Mouse (Mus musculus) c-Kit-positive CD71-positive TER-119-negative erythroid progenitor cells, embryonic 14.5 days (primary cell): Measurements from ENCODE around the gene Cnpy2.
"Not testable (repeated sequence)": the region's sequence is repeated elsewhere in the genome, so short reads cannot be mapped to it uniquely, and the experiment has no call there.

Source experiments
- DNase-seq: peaks from one replicate; pipeline ENCODE4 v3.0.0-alpha.2; 2013; ENCODE audit warnings: low read depth

Cnpy2 gene

DNA sequence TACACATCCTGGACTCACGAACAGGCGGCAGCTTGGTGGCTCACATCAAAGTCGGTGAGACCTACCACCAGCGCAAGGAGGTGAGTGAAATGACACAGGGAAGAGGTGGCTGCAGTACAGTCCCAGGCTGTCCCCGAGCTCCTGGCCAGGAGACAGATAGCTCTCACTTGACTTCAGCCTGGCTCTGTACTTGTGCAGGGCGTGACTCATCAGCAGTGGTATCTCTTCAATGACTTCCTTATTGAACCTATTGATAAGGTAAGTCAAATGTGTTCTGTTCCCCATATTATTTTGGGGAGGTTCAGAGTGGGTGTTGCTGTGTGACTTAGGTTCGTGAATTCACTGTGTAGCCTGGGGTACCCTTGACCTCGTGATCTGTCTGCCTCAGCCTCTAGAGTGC lies 6.7 kb upstream of the Cnpy2 start:
- no peak for DNase-seq

DNA sequence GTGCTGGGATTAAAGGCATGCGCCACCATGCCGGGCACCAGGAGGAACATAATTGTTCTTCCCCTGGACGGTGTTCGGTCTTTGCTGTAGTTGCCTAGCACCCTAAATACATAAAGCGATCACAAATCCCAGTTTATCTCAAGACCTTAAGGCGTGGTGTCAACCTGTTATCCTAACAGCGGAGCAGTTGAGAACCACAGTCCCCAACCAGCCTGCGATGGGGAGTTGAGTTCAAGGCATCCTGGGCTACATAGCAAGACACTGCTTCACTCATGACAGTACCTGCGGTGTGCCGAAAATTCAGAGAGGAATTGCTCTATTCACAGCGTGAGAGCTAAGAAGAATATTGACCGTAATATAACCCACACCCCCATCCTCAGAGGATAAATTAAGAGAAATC lies 618 bp upstream of the Cnpy2 start:
- DNase-seq, result no peak

DNA sequence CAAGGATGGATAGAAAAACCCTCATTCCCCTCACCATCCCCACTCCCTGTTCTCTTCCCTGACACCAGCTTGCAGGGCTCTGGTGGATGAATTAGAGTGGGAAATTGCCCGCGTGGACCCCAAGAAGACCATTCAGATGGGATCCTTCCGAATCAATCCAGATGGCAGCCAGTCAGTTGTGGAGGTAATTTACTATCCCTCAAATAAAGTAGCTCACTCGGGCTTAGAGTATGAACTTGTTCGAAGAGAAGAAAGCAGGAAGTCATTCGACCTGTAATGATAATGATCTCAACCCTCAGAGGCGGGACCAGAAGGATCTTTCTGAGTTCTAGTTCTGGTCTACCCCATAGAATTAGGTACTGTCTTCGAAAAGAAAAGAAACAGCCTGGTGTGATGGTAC lies 1.3 kb downstream of the Cnpy2 start:
- DNase-seq, result no peak

DNA sequence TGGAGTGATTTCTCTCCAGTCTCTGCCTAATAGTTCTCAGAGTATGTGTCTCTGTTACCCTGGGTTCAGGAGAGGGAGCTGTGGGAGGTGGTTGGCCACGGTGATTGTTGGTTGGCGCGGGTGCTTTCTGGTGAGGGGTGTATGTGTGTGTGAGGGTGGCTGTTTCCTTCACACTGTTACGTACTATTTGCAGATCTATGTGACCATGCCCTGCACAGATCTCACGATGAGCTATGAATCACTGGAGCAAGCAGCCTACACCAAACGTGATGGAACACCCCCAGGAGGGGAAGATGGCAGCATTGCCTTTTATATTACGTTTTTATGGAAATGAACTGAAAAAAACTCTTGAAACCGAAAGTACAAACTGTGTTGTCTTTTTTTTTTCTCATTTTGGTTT lies 4.6 kb downstream of the Cnpy2 start:
- no peak for DNase-seq

DNA sequence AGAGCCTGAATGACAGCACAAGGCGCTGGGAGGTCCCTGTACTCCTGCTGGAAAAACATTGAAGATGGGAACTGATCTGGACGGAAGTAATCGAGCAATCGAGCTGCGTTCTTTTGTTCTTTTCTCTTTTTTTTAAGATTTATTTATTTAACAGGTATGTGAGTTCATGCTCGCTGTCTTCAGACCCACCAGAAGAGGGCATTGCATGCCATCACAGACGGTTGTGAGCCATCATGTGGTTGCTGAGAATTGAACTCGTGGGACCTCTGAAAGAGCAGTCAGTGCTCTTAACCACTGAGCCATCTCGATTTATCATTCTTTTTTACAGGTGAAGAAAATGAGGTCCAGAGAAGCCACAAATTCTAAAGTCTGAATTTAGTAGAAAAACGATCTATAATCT lies 5.4 kb downstream of the Cnpy2 start:
- no peak for DNase-seq

DNA sequence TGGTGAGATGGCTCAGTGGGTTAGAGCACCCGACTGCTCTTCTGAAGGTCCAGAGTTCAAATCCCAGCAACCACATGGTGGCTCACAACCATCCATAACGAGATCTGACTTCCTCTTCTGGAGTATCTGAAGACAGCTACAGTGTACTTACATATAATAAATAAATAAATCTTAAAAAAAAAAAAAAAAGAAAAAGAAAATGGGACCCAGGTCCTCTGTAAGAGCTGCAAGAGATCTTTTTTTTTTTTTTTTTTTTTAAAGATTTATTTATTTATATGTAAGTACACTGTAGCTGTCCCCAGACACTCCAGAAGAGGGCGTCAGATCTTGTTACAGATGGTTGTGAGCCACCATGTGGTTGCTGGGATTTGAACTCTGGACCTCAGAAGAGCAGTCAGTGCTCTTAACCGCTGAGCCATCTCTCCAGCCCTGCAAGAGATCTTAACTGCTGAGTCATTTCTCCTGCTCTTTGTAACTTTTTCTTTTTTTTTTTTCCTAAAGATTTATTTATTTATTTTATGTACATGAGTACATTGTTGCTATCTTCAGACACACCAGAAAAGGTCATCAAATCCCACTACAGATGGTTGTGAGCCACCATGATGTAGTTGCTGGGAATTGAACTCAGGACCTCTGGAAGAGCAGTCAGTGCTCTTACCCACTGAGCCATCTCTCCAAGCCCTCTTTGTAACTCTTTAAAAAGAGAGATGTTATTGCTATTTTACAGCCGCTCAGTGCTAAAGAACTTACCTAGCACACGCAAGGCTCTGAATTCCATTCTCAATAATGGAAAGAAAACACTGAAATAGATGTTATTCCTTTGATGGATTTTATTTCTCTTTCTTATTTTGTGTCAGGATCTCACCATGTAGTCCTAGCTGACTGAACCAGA lies 10.3 kb downstream of the Cnpy2 start:
- DNase-seq, result not testable (repeated sequence)

DNA sequence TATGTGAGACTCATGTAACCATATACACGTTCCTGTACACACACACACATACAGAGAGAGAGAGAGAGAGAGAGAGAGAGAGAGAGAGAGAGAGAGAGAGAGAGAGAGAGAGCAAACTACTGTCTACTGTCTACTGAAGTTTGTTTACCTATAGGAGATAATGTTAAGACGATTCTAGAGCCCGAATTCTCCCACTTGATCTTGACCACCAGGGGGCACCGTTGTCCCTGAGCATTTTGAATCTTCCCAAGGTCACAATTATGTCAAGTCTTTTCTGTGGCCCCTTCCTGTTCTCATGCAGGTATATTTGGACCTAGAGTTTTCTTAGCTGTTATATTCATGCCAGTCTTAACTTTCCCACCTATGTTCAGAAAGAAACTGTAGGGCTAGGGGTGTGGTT lies 13.3 kb downstream of the Cnpy2 start:
- DNase-seq, result peak; percentile 93

DNA sequence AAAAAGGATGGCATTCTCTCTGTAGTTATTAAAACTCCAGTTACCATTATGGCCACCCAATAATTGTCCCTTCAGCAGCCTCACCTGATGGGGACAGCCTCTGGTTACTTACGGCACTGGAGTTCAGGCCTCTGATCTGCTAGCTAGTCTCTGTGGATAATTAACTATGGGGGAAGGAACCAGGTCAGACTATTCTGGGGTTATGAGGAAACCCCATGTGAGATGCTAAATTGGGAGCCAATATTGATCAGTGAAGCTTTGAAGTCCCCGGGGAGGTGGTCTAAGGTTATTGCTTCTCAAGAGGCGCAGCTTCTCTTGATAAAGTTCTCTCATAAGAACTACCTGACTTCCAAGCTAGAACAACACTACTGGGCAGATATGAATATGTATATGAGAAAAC lies 13.9 kb downstream of the Cnpy2 start:
- no peak for DNase-seq

DNA sequence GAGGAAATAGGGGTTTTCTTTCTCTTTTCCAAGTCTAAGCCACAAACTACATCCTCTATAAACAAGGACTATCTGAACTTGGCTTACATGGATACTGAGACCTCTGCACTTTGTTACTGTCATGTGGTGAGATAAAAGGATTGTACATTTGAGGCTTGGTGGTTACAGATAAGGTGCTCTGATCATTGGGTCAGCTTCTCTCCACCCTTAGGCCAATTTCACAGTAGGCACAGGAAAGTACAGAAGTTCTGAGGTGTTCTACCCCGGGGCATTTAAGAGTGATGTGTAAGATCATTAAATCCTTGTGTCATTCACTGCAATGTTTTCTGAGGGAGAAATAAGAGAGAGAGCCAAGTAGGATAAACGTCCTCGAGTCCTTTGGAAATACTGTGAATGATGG lies 14.3 kb downstream of the Cnpy2 start:
- no peak for DNase-seq

DNA sequence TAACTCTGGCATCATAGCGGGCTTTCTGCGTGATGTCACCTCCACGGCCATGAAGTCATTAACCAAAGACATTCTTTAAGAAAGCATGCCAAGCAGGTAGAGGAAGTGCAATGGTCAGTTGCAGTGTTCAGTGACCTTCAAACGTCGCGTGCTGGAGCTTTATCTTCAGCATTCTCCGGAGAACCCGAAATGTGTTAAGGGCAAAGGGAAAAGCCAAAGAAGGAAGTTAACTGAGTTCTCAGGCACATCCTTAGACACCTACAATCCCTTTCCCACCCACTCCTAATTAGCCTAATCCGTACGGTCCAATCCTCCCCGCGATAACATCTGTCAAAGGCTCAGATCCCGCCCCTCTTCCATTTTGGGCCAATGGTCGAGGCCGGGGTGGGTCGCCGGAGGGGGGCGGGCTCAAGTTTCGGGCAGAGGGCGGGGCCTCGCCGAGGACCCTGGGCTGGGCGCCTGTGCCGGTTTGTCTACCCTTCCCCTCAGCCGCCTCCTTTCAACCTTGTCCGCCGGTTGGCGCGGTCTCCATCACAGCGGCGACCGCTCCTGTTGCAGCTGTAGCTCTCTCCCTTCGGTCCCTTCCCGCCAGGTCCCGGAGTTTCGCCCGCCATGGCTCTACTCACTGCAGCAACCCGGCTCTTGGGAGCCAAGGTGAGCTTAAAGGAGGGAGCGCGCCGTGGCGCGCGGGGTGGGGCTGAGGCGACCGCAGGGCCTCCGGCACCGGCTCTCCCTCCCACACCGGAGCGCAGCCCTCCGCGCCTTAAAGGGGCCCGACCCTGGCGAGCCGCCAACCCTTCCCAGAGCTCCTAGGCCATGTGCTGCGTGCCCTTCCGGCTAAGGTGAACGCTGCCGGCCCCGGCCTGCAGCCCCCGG lies 15.3 kb downstream of the Cnpy2 start, which contains the start of gene Cs:
Gene Cs (plus strand): TSS at position 429 of the 876 bp plus-strand sequence.
- peak; percentile 95 for DNase-seq

DNA sequence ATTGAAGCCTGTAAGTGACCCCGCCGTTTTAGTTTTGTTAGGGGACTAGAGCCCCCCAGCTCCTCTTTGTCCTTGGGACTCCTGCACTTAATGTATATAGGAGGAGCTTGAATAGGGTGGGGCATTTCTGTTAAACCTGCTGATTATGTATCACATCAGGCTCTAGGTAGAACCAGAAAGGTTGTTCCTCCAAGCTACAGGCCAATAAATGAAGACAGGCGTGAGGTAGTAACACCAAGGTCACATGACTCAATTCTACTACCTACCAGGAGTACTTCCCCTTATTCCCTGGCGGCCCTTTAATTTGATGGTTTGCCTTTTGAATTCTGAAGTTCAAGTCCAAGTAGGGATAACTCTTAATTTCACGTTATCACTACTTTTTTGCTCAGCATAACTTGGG lies 16.2 kb downstream of the Cnpy2 start:
- DNase-seq, result no peak

DNA sequence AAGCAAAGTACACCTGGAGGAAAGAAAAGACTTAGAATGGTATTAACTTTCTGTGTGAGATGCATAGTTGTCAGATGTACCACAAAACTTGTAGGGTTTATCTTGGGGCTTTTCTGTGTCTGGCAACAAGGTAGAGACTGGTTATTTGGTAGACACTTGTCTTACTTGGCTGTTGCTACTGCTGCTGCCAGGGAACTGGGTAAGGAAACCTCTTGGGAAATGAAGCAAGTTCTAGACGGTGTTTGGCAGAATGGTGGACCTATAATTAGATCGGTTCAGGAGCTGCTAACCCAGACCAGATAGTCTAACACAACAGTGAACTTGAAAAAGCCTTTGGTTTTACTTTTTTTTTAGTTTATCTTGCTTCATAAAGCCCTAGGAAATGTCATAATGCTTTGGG lies 16.7 kb downstream of the Cnpy2 start:
- no peak for DNase-seq

DNA sequence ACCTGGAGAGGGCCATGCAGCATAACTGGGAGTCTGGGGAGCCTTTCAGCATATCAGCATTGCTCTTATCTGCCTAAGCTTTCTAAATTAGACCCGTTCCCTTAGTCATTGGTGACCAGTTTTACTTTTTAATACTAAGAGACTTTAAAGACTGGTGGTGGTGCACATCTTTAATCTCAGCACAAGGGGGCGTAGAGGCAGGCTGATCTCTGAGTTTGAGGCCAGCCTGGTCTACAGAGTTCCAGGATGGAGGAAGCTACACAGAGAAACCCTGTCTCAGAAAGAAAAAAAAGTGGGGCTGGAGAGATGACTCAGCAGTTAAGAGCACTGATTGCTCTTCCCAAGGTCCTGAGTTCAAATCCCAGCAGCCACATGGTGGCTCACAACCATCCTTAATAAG lies 18.0 kb downstream of the Cnpy2 start:
- DNase-seq, result no peak

DNA sequence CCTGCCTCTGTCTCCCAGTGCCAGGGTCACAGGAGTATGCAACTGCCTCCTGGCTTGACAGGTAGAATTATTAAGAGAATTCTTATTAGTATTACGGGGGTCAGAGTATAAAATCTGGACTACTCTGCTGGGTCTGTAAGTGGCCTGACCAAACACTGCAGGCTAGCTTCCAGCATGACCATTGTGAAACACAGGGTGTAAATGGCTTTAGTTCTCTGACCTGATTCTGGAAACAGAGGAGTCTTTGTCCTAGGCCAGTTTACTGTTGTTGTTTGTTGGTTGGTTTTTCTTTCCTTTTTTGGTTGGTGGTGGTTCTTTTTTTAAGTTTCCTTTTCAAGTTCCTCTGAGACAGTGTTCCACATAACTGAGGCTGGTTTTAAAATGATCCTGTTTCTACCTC lies 21.2 kb downstream of the Cnpy2 start:
- DNase-seq, result no peak

DNA sequence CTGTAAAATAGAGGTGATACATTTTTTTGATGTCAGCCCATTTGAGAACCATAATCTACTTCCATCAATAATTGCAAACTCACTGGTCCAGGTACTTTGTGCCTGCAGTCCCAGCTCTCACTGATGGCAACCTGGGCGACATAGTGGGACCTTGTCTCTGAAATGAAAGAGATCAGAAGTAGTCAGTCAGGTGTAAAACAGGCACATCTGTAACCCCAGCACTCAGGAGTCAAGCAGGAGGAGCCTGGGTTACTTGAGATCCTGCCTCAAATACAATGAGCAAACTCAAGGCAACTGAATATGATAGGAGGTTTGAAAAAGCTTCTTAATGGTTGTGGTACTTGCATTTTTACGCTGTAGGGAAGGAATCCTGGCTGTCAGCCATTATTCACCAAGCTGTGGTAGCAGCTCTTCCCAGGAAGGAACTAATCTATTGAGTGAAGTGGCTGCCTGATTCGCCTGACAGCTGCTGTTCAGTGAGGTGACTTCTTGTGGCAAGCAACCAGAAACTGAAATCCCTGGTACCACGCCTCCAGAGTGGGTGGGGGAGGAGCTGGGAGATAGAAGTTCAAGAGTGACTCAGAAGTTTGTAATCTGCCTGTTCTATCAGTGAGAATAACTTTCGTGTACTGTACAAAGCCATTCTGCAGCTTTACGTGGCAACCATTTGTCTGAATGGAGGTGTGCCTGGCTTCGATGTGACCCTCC lies 22.5 kb downstream of the Cnpy2 start:
- DNase-seq, result peak; percentile 96

DNA sequence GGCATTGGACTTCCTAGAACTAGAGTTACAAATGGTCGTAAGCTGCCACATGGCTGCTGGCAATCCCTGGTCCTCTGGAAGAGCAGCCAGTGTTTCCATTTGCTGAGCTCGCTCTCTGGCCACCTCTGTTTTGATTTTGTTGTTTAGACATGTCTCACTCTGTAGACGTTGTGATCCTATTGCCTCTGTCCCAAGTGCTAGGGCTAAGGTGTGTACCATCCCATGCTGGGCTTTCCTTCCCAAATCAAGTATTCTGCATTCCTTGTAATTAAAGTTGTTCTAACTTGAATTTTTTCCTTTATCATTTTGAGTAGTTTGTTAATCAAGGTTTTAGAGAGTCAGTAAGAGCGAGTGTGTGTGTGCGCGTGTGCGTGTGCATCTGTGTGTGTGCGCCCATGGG lies 25.3 kb downstream of the Cnpy2 start:
- no peak for DNase-seq

DNA sequence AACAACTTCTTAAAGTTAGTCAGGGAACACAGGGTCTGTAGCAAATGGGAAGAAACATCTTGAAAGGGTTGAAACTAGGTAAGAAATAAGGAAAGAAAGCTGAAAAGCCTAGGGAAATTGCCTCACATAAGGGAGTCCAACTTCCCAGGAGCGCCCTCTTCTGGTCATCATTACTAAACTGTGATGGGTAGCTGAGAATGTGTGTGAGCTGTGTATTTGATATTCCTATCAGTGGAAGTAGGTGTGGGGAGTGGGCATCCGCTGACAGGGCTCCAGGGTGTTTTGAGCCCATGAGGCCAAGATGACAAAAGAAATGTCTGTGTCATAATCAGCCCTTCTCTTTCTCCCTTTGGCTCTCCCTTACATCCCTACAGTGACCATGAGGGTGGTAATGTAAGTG lies 36.5 kb downstream of the Cnpy2 start:
- peak; percentile 67 for DNase-seq

DNA sequence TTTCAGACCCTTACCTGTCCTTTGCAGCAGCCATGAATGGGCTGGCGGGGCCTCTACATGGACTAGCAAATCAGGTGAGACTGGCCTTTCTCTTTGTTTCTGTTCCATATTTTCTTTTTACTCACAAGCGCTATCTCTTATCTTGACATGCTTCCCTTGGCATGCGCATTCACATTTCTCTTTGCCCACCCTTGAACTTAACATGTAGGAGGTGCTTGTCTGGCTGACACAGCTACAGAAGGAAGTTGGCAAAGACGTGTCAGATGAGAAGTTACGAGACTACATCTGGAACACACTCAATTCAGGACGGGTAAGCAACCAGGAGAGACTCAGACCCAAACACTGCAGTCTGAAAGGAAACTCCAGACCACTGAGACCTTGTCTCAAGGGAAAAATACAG lies 37.0 kb downstream of the Cnpy2 start:
- no peak for DNase-seq

DNA sequence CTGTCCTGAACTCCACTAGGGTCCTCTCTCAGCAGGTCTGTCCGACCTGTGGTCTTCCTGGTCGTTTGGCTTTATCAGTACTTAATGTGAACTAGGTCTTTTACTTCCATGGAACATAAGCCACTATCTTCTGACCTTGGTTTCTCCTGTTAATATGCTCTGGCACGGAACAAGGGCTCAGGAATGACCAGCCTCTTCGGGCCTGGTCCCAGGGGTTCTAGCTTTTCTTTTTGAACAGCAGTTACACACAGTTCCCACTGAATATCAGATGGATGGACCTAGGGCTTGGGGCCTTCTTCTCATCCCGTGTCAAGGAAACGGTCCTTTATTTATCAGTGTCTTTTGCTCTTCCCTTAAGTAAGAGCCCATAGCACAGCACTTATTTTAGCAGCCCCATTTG lies 39.6 kb downstream of the Cnpy2 start:
- DNase-seq, result no peak

DNA sequence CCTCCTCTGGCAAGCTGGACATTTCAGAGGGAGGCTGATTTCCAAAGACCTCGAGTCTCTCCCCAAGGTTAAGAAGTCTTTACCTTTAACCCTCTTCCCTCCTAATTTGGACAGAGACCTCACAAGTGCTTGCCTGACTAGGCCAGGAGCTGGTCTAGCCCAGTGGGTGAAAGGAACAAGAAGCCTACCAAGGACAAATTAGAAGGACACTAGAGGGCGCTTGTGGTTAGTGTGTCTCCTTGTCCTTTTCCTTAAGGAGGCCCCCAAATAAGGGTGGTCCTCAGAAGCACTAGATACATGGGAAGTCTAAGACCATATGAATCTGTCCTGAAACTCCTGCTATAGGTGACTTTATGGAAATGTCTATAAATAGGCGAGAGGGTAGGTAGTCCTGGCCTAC lies 40.3 kb downstream of the Cnpy2 start:
- no peak for DNase-seq

DNA sequence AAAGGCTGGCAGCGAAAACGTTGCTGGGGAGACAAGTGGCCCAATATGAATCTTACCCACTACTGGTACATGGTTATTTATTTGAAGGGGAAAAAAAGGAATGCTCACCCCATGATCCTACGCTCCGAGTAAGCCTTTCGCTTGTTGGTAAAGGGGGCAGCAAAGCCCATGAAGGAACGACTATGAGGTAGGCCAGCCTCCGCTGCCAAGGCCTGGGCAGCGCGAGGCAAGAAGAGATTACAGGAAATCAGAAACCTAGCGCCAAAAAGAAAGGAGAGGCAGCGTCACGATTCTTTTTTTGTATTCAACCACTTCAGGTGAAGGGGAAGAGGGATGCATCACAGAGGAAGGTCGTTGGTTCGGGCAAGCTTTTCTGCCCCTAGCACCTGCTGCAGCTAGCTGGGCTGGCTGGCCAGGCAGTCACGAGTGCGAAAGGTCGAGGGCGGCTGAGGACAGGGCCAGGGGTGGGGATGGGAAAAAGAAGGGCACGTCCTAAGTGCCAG lies 45.7 kb downstream of the Cnpy2 start:
- no peak for DNase-seq
